Mouse (Mus musculus): Measurements from ENCODE around the gene Gpsm2.

Gene Gpsm2

GRCm38 (mm10) chr3:108722036-108722872 is at the start of gene Gpsm2:
Gene Gpsm2 (minus strand): TSS chr3:108722309.
- DNase-seq = peak; percentile 97

GRCm38 (mm10) chr3:108770725-108771368 is 48.7 kb upstream of the Gpsm2 start:
- DNase-seq = peak; percentile 73

GRCm38 (mm10) chr3:108769547-108769946 is 47.4 kb upstream of the Gpsm2 start:
- DNase-seq = no peak

- DNase-seq = no peak
These were observed 45.3 kb upstream of the Gpsm2 start for GRCm38 (mm10) chr3:108767416-108767815.

- no peak for DNase-seq
These were observed 44.8 kb upstream of the Gpsm2 start for GRCm38 (mm10) chr3:108766943-108767342.

- no peak for DNase-seq
These were observed 43.4 kb upstream of the Gpsm2 start for GRCm38 (mm10) chr3:108765476-108765875.

- no peak for DNase-seq
These were observed 42.9 kb upstream of the Gpsm2 start for GRCm38 (mm10) chr3:108764976-108765375.

GRCm38 (mm10) chr3:108763691-108764090 is 41.6 kb upstream of the Gpsm2 start:
- DNase-seq = no peak

- DNase-seq = peak; percentile 20
These were observed 40.5 kb upstream of the Gpsm2 start for GRCm38 (mm10) chr3:108762597-108763111.

GRCm38 (mm10) chr3:108759566-108760420 is 37.7 kb upstream of the Gpsm2 start:
- no peak for DNase-seq

GRCm38 (mm10) chr3:108757570-108757969 is 35.5 kb upstream of the Gpsm2 start:
- DNase-seq = no peak

GRCm38 (mm10) chr3:108756131-108756530 is 34.0 kb upstream of the Gpsm2 start:
- DNase-seq = no peak

GRCm38 (mm10) chr3:108755542-108755941 is 33.4 kb upstream of the Gpsm2 start:
- DNase-seq = no peak

- no peak for DNase-seq
These were observed 32.4 kb upstream of the Gpsm2 start for GRCm38 (mm10) chr3:108754541-108754940.

- no peak for DNase-seq
These were observed 29.6 kb upstream of the Gpsm2 start for GRCm38 (mm10) chr3:108751691-108752090.

GRCm38 (mm10) chr3:108751061-108751460 is 29.0 kb upstream of the Gpsm2 start:
- DNase-seq = no peak

GRCm38 (mm10) chr3:108744060-108744459 is 22.0 kb upstream of the Gpsm2 start:
- no peak for DNase-seq

- no peak for DNase-seq
These were observed 17.1 kb upstream of the Gpsm2 start, which contains the start of gene Aknad1 for GRCm38 (mm10) chr3:108739045-108739708. Gene Aknad1 (plus strand): TSS chr3:108739658.

GRCm38 (mm10) chr3:108737761-108738160 is 15.7 kb upstream of the Gpsm2 start:
- DNase-seq = no peak

- no peak for DNase-seq
These were observed 8.2 kb upstream of the Gpsm2 start for GRCm38 (mm10) chr3:108730316-108730715.

- no peak for DNase-seq
These were observed 5.7 kb upstream of the Gpsm2 start for GRCm38 (mm10) chr3:108727776-108728175.

- DNase-seq = no peak
These were observed 5.2 kb upstream of the Gpsm2 start for GRCm38 (mm10) chr3:108727344-108727743.

Data from lung, postnatal 14 days (tissue).